Mouse (Mus musculus) left cerebral cortex, adult 8-10 months (tissue): ENCODE measurements around the gene Fance. TPM values are rescaled to one million over a fixed set of nuclear protein-coding genes. Genes with fewer than 3 reads are reported as not detected.
A peak's percentile ranks its signal among the peaks of the same experiment; 100 is the strongest.
"Not testable (repeated sequence)": the region's sequence is repeated elsewhere in the genome, so short reads cannot be mapped to it uniquely, and the experiment has no call there.

Experiments
- DNase-seq, 2 experiments: peaks; one replicate each; pipeline ENCODE4 v3.0.0; 2022; ENCODE audit warnings: low spot score in 2 of 2
- total RNA-seq, 4 experiments: library from RNA; stranded (reverse); gene quantifications; 2 replicates each; pipeline ENCODE4 v1.2.4; 2022

The Fance gene
- total RNA-seq, 4 experiments from 2014 or later: 29.4 to 31.2 (median 30.5) TPM

DNA sequence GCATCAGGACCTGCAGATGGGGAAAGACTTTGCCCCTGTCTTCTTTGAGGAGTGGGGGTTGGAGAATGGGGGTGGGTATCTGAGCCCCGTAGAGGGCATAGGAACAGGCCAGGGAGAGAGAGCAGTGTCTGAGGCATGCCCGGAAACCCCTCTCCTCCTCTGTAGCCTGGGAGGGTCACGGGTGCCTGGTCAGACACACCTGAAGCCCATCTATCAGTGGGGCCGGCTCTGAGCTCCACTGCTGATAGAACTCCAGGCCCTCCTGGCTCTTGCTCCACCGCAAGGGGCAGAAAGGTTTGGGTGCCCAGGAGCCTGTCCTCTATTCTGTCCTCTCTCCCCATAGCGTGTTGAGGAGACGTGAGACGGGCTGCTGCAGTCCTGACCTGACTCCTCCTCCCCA is 12.4 kb downstream of the Fance start:
- DNase-seq: no peak

DNA sequence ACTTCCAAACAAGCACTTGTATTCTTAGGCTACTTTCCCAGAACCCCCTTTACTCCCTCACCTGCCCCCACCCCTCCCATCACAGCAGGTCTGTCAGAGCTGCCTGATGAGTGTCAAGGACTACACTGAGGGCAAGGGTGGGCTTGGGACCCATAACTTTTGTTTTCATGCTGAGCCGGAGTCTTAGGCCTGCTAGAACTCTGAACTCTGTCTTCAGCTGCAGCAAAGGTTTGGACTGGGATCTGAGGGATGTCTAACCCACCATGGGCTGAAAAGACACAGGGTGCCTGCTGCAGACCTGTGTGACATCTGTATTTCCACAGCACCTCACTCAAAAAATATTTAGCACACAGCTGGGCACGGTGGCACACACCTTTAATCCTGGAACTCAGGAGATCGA is 13.6 kb downstream of the Fance start:
- no peak for DNase-seq

DNA sequence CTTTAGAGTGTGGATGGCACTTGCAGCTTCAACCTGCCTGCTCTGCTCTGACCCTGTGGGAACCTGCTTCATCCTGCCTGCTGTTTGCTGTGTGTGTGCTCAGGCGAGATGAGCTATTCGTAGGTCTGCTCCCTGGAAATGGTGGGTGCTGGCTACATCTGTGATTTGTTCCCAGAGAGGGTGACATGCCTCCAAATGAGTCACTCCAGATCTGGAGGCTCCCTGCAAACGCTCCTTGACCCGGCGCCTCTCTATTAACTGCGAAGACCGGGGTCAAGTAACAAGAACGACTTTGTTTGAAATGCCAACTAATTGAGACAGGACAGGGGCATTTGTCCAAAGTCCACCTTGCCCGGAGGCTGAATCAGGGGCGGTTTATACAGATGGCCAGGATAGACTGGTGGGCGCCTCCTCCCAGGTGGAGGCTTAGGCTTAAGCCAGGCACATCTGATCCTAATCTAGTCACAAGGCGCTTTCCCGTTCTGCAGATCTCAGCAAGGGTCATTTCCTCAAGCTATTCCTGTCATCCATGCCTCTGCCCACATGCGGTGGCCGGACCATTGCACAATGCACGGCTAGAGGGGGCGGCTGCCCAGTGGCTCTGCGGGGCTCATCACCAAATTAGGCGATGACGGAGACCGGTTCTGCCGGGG is 14.5 kb downstream of the Fance start:
- peak; percentile 34 to 51 for DNase-seq

DNA sequence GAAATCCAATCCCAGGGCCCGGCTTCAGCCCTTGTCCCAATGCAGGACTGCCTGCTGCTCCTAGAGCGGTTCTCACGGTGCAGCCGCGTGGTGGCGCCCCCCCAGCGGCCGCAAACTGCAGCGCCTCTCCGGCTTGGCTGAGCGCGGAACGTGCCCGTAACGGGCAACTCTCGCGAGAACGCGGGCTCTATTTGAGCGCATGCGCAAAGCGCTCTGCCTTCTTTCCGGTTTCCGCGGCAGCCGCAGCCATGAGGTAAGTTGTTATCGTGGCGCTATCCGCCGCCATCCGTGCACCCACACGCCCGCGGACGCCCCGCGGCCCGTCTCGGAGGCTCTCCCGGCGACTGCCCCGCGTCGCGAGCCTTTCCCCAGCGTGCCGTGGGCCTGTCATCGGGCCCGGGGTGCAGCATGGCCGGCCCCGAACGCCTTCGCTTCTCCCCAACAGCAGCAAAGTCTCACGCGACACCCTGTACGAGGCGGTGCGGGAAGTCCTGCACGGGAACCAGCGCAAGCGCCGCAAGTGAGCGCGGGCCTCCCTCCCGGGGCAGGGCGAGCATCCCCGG is 15.1 kb downstream of the Fance start, which contains the start of gene Rpl10a:
Rpl10a (plus strand) TSS at position 106 of the 563 bp plus-strand sequence.
- peak; percentile 93 to 94 for DNase-seq

DNA sequence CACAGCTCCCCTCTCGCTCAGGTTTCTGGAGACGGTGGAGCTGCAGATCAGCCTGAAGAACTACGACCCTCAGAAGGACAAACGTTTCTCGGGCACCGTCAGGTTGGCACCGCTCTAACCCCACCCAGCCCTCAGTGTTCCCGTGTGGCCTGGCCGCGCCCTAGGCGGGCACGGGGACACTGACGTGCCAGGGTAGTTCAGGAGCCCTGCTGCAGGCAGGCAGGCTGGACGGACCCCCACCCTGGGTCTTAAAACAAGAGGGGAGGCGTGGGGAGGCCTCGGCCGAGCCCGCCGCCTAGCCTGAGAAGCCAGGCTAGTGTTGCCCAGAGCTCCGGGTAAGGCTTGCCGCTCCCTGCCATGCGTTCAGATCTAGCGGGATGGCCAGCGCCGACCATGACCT is 15.6 kb downstream of the Fance start:
- no peak for DNase-seq

DNA sequence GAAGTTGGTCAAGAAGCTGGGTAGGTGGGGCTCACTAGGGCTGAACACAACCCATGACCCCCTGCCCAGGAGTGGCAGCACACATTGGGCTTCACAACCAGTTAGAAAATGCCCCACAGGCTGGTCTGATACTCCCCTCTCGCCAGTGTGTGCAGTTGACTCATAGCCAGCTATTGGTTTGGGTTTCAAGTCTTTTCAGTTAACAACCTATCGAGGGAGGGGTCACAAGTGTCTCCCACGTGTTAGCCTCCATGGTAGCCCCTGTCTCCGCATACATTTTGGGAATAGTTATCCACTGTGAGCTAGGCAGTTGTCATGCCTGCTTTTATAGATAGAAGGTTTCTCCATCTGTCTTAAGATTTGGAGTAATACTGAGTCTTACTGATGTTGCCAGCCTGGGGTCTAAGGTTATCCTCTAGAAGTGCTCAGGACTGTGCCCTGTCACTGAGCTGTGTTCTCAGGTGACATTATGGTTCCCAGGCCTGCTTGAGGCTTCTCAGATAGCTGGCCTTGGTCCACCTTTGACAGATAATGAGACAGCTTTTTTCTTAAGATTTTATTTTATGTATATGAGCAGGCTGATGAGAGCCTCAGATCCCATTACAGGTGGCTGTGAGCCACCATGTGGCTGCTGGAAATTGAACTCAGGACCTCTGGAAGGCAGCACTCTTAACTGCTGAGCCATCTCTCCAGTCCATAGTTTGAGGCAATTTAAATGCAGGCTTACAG is 16.3 kb downstream of the Fance start:
- DNase-seq: no peak

DNA sequence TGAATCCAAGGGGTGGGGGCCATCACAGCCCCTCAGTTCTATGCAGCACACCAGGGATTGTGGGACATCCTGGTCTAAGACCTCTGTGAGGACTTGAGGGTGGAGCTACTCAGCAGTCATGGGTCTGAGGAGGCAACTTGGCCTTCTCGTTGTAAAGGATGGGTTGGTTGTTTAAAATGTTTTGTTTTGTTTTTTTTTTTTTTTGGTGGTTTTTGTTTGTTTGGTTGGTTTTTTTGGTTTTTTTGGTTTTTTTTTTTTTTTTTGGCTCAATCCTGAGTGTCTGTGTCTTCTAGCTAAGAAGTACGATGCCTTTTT is 16.9 kb downstream of the Fance start:
- no peak for DNase-seq

DNA sequence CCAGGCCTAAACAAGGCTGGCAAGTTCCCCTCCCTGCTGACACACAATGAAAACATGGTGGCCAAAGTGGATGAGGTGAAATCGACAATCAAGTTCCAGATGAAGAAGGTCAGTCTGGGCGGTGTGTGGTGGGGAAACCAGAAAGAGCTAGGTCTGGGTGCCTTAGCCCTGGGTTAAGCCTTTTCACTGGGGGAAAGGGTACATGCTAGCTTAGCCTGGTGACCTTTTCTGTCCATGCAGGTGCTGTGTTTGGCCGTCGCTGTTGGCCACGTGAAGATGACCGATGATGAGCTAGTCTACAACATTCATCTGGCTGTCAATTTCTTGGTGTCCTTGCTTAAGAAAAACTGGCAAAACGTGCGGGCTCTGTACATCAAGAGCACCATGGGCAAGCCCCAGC is 17.3 kb downstream of the Fance start:
- not testable (repeated sequence) for DNase-seq

DNA sequence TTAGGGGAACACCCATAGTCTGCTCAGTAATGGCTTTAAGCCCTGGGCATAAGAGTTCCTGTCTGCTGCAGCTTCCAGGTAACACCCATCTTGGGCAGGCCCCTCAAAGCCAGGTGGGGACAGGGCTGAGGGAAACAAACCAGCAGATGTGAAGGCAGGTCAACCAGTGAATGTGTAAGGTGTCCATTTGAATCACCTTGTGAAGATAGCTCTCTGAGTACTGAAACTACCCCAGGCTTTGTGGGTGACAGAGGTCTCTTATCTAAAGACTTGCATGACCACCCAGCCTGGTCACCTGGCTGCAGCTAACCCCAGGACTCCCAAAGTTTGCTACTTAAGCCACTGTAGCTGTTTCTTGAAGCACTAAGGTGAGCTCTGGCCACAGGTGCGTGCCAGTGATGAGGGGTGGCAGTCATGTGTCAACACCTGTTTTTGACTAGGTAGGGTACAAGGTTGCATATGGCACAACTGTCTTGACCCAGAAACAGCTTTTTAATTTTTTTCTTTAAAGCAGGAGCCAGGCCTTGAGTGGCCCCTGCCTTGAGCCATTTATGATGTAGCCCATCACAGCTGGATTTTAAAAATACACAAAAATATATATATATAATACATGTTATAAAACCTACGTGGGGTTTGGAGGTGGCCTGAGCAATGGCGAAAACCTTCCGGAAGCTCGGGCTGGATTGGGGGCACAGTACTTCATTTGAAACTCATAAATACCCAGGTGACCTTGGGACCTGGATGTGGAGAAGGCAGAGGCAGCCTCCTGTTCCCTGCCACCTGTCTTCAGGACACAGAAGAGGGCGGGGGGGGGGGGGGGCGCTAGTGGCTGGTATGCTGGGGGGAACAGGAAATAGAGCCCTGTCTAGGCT is 18.2 kb downstream of the Fance start:
- DNase-seq: no peak

DNA sequence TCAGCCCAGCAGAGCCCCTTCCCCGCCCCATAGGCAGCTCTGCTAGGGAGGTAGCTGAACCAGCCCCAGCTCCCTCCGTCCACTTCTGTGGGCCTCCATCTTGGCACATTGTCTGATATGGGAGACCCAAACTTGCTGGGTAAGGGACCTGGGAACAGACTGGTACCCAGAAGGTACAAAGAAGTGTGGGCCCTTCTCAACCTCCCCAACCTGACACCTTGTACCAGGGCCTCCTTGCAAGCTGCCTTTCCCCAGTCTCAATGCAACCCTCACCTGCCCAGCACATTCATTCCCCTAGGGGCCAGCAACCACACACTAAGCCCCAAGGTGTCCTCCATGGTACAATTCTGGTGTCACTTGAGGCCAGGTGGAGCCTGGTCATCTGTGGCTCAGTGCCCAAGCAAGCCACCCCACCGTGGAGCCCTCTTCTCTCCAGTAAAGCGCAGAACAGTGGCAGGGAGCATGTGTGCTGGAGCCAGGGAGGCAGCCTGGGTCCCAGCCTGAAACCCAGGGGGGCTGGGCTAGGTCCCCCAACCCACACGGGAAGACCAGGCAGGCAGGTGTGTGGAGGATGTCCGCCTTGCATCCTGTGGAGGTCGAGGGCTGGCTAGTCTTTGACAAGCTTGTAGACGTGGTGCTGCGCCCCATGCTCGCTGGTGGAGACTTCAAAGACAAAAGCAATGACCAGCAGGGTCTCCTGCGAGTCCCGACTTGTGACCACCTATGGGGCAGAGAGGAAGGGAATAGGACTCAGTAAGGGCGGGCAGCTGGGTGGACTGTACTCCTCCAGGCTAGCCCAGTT is 19.0 kb downstream of the Fance start:
- DNase-seq: no peak

DNA sequence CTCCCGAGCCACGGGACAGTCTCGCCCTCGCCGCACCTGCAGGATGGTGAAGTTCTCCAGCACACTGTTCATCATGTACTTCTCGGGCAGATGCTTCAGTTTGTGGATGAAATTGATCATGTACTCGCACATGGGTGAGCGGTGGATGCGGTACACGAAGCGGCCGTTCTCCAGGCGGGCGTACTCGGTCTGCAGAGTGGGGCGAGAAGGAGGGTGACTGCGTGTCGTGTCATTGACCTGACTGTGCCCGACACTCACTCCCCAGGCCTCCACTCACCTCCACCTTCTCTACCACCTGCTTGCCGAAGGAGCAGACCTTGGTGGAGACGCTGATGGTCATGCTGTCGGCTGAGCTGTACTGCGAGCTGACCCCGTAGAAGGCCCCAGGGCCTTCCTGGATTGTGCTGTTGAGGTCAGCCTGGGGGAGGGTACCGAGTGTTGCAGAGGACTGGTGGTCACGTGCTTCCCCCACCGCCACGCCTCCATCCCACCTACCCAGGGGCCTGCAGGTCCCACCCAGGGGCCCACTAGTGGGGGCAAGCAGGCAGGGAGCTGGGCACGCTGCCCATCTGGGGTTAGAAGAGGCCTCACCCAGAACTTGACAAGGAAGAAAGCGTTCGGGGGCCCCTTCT is 19.7 kb downstream of the Fance start:
- no peak for DNase-seq

DNA sequence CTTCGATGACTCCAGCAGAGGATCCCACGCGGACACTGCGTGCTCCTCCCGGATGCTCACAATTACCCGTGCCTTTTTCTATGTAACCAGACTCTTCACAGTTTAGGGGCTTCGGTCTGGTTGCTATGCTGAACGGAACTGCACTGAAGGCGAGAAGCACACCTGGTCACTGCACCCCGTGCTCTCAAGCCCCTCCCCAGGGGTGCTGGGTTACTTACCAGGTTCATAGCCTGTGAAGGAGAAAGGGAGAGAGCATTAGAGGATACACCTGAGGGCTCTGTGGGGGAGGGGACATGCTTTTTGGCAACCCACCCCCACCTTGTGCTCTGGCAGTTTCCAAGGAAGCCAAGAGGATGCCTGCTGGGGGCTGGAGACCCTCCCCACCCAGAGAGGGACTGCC is 21.9 kb downstream of the Fance start:
- DNase-seq: no peak

DNA sequence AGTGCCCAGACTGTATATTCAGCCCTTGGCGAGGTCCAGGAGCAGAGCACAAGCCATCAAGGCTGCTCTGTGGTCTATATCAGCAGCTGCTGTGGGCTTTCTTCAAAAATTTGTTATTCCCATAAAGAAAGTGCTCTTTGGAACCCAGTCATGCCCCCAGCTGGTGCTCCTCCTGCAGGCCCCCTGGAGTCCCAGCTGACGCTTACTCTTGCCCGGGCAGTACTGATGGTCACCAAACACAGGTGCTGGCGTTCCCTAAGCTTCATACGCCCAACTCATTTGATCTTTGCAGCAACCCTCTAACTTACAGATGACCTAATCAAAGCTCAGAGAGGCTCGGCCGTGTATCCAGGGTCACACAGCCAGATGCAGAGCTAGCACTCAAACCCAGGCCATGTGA is 24.2 kb downstream of the Fance start:
- no peak for DNase-seq

DNA sequence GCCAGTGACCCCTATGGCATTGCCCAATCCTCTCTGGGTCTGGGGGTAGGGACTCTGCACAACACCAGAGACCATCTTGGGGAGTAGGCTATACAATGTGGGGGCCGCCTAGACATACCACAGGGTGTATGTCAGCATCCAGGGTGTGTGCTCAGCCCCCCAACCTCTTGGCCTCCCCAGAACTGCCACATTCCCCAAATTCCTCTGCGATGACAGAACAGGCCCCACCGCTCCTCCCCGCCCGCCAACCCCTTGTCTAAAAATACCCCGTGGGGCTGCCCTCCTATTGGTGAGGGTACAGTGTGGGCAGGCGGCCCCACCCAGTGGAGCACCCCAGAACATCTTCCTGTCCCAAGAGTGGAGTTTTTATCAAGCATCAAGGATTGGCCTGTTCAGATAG is 27.3 kb downstream of the Fance start:
- no peak for DNase-seq

DNA sequence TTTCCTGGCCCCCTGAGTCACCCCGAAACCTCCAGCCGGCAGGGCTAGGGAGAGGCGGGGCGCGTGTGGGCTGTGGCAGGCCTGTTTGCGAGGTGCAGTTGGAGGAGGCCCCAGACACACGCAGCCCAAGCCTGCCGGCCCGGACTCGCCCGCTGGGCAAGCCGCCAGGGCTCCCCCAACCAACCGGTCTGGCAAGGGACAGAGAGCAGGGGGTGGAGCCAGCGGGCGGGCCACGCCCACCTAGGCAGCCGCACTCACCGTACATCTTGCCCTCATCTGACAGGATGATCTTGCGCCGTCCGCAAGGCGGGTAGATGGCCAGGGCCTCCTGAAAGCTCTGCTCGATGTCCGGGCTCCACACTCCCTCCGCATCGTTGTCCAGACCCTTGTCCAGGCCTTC is 27.8 kb downstream of the Fance start:
- peak in 1 of 2 experiments; percentile 58 for DNase-seq

DNA sequence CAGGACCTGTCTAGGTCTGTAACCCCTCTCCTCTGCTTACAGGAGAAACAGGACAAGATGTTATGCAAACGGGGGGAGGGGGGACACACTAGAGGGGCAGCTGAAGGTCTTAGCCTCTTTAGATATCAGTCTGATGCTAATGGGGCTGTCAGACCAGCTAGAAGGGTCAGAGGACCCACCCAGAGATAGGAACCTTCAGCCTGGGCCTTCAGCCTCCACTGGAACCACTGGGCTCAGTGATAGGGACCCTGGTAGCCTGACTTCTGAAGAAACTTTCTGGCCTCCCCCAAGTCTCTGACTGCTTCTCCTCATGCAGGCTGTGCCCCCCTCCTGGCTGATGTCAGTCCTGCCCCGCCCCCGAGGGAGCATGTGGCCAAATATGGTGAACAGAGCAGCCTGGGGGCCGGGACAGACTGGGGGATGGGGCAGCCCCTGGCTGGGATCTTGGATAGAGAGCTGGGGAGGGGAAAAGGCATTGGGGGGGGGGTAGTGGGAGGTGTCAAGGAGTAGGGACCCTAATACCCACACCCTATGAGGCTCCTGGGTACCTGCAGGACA is 30.8 kb downstream of the Fance start:
- no peak for DNase-seq

DNA sequence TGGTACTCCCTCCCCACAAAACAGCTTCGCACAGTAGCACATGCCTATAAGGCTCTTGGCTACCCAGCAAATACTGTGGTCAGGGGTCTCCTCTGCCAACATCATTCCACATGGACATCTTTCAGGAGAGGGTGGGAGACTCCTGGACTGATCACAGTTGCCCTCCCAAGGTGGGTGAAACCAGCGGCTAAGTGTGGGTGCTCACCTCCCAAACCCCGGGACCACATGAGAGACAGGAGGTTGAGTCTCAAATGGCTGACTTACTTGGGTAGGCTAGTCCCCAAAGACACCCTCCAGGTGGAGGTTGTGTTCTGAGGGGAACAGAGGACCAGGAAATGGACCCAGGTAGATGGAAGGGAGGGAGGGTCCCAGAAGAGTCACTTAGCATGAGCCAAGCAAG is 31.4 kb downstream of the Fance start:
- no peak for DNase-seq

DNA sequence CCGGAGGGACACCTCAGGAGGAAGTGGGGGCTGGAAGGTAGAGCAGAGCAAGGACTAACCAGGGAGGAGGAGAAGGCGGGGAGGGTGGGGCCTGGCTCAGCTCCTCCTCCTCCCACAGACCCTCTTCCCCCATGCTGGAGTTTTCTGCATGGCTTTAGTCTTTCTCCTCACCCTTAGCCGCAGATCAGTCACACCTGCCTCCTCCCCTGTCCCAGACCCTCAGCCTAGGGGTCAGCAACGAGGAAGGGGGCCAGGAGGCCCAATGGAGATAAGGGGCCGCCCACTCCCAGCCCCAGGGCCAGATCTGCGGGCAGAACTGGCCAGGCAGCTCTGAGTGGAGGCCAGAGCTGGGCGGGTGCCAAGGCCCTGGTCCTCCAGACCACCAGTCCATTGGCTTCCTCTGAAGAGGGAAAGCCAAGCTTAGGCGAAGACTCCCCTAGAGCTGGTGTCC is 32.0 kb downstream of the Fance start:
- no peak for DNase-seq

DNA sequence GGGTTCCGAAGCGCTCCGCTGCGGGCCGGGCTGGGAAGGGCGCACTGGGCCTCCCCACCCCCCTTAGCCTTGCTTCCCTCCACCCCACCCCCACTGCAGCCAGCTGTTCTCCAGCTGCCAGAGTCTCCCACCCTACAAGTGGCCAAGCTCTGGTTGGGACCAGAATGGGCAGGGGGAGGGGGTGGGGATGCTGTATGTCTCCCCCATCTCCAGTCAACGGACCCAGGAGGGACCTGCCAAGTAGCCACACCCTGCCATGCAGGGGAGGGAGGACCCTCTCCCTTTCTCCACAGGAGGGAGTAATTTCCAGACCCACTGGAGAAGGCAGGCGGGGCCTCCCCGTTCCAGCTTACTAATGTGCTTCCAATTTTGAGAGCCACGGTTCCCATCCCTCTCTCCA is 32.6 kb downstream of the Fance start:
- no peak for DNase-seq

DNA sequence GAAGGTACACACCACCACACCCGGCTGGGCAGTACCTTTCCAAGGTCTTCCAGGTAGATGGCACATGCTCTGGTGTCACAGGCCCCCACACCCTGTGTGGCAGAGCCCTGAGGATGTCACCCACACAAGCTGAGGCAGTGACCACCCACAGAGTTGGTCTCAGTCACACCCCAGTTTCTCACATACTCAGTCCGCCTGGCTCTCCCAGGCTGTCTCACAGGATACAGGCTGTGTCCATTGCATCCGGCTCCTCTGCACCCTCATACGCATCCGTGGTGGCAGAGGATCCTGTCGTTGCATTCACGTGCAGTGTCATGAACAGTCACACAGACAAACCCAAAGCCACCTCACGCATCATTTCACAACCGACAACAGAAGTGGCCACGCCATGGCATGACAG is 34.0 kb downstream of the Fance start:
- DNase-seq: no peak
